Mouse (Mus musculus) kidney, embryonic 14.5 days (tissue): Measurements from ENCODE around the gene Samd4. TPM values are rescaled to one million over a fixed set of nuclear protein-coding genes. Genes with fewer than 3 reads are reported as not detected.

ENCODE experiments used
- ATAC-seq: fragments of 200-750 bp; cut with Nextera tagmentation; 2 replicates; pipeline ENCODE4 v1.8.0; 2017; ENCODE audit warnings: moderate number of reproducible peaks, mild to moderate bottlenecking, moderate TSS enrichment, moderate library complexity; ENCODE audit not compliant: low FRiP score, low TSS enrichment
- H3K27ac ChIP-seq: fragments of 300-500 bp; sonication (generic); 2 replicates; pipeline ENCODE4 v1.5.1; 2014; ENCODE audit warnings: low read depth, mild to moderate bottlenecking, low read length, moderate library complexity, mixed read lengths
- H3K27me3 ChIP-seq: fragments of 300-500 bp; sonication (generic); 2 replicates; pipeline ENCODE4 v1.6.1; 2014; ENCODE audit warnings: mild to moderate bottlenecking, low read length; ENCODE audit not compliant: control insufficient read depth, insufficient read depth
- H3K36me3 ChIP-seq: fragments of 300-500 bp; sonication (generic); 2 replicates; pipeline ENCODE4 v1.6.1; 2014; ENCODE audit warnings: low read length, mixed read lengths; ENCODE audit not compliant: control insufficient read depth, insufficient read depth
- H3K4me1 ChIP-seq: fragments of 300-500 bp; sonication (generic); 2 replicates; pipeline ENCODE4 v1.6.1; 2014; ENCODE audit warnings: low read length, mixed read lengths; ENCODE audit not compliant: control insufficient read depth, insufficient read depth
- H3K4me2 ChIP-seq: fragments of 300-500 bp; sonication (generic); replicated peaks from 2 replicates; pipeline ENCODE4 v1.6.1; 2014; ENCODE audit warnings: low read depth, mild to moderate bottlenecking, low read length
- H3K4me3 ChIP-seq: fragments of 300-500 bp; sonication (generic); 2 replicates; pipeline ENCODE4 v1.5.1; 2014; ENCODE audit warnings: mild to moderate bottlenecking, low read length
- H3K9ac ChIP-seq: fragments of 300-500 bp; sonication (generic); 2 replicates; pipeline ENCODE4 v1.6.1; 2014; ENCODE audit warnings: low read depth, mild to moderate bottlenecking, low read length, moderate library complexity
- H3K9me3 ChIP-seq: fragments of 300-500 bp; sonication (generic); 2 replicates; pipeline ENCODE4 v1.6.1; 2016; ENCODE audit warnings: low read length; ENCODE audit not compliant: control insufficient read depth
- WGBS: fragments of 180-500 bp; shearing (Covaris S2); extraction: QIAGEN DNeasy Blood & Tissue Kit; methylation state at CpG from one replicate; pipeline ENCODE4 v1.1.7; 2014; 5-methylcytosine and 5-hydroxymethylcytosine counted together
- polyA plus RNA-seq: library from polyadenylated mRNA; unstranded; fragments of >200 nt; fragmentation: Nextera tagmentation; extraction: Ambion mirVana; gene quantifications from 2 replicates; pipeline ENCODE4 v1.2.1, GENCODE M21; 2014

The Samd4 gene
- polyA plus RNA-seq, 1 experiment from 2014 or later: 2.6 TPM

- H3K9ac ChIP-seq: no peak overlapping the region
- 64% methylated on average over 6 of the region's 6 CpGs for WGBS
- no peaks in the 10 kb centered on the region for H3K9me3 ChIP-seq
- ATAC-seq: no peak
- no peaks in the 10 kb centered on the region for H3K27me3 ChIP-seq
- H3K4me2 ChIP-seq: no peak overlapping the region
- no peaks in the 10 kb centered on the region for H3K36me3 ChIP-seq
- H3K27ac ChIP-seq: no peak overlapping the region
- H3K4me1 ChIP-seq: 0 out of 2 replicates have a peak, but pooled peaks cover 5% of the 10 kb centered on the region
- no peak overlapping the region for H3K4me3 ChIP-seq
These were observed 166.4 kb downstream of the Samd4 start for GRCm38 (mm10) chr14:47049051-47049450.

GRCm38 (mm10) chr14:47051743-47052610, 169.3 kb downstream of the Samd4 start:
- H3K27me3 ChIP-seq: no peaks in the 10 kb centered on the region
- ATAC-seq: no peak
- H3K9me3 ChIP-seq: no peaks in the 10 kb centered on the region
- H3K9ac ChIP-seq: no peak overlapping the region
- no peak overlapping the region for H3K4me2 ChIP-seq
- no peak overlapping the region for H3K4me3 ChIP-seq
- H3K4me1 ChIP-seq: 0 out of 2 replicates have a peak, but pooled peaks cover 5% of the 10 kb centered on the region
- H3K36me3 ChIP-seq: no peaks in the 10 kb centered on the region
- H3K27ac ChIP-seq: no peak overlapping the region
- WGBS: 92% methylated on average over 5 of the region's 5 CpGs

- 96% methylated on average over 1 of the region's 1 CpGs for WGBS
- Histone ChIP-seq H3K4me2 (no peak overlapping the region), H3K4me3 (no peak overlapping the region), H3K27me3 (no peaks in the 10 kb centered on the region), H3K9ac (no peak overlapping the region), H3K4me1 (0 out of 2 replicates have a peak, but pooled peaks cover 2% of the 10 kb centered on the region), H3K36me3 (no peaks in the 10 kb centered on the region), H3K27ac (no peak overlapping the region), H3K9me3 (no peaks in the 10 kb centered on the region)
- no peak for ATAC-seq
These were observed 170.4 kb downstream of the Samd4 start for GRCm38 (mm10) chr14:47053101-47053500.

GRCm38 (mm10) chr14:47053824-47054223, 171.2 kb downstream of the Samd4 start:
- no peaks in the 10 kb centered on the region for H3K36me3 ChIP-seq
- H3K9ac ChIP-seq: no peak overlapping the region
- 91% methylated on average over 5 of the region's 5 CpGs for WGBS
- no peak overlapping the region for H3K27ac ChIP-seq
- H3K4me2 ChIP-seq: no peak overlapping the region
- no peak overlapping the region for H3K4me3 ChIP-seq
- no peaks in the 10 kb centered on the region for H3K27me3 ChIP-seq
- H3K9me3 ChIP-seq: no peaks in the 10 kb centered on the region
- H3K4me1 ChIP-seq: no peaks in the 10 kb centered on the region
- ATAC-seq: no peak

GRCm38 (mm10) chr14:47058969-47059368, 176.3 kb downstream of the Samd4 start:
- WGBS: 94% methylated on average over 2 of the region's 2 CpGs
- Histone ChIP-seq H3K27ac (no peak overlapping the region), H3K4me3 (no peak overlapping the region), H3K27me3 (no peaks in the 10 kb centered on the region), H3K9me3 (no peaks in the 10 kb centered on the region), H3K4me2 (no peak overlapping the region), H3K4me1 (no peaks in the 10 kb centered on the region), H3K9ac (no peak overlapping the region), H3K36me3 (no peaks in the 10 kb centered on the region)
- ATAC-seq: no peak

GRCm38 (mm10) chr14:47065067-47065466, 182.4 kb downstream of the Samd4 start:
- no peak for ATAC-seq
- Histone ChIP-seq H3K27ac (no peak overlapping the region), H3K4me3 (no peak overlapping the region)

GRCm38 (mm10) chr14:47066901-47067300, 184.2 kb downstream of the Samd4 start:
- H3K4me2 ChIP-seq: no peak overlapping the region
- ATAC-seq: no peak
- H3K36me3 ChIP-seq: no peaks in the 10 kb centered on the region
- H3K27me3 ChIP-seq: no peaks in the 10 kb centered on the region
- H3K27ac ChIP-seq: no peak overlapping the region
- H3K4me3 ChIP-seq: no peak overlapping the region
- no peaks in the 10 kb centered on the region for H3K4me1 ChIP-seq
- H3K9me3 ChIP-seq: no peaks in the 10 kb centered on the region
- 79% methylated on average over 5 of the region's 5 CpGs for WGBS
- H3K9ac ChIP-seq: no peak overlapping the region

More at GRCm38 (mm10) chr14:47065067-47065466, 182.4 kb downstream of the Samd4 start:
- Histone ChIP-seq H3K4me1 (no peaks in the 10 kb centered on the region), H3K4me2 (no peak overlapping the region), H3K36me3 (no peaks in the 10 kb centered on the region), H3K9ac (no peak overlapping the region), H3K27me3 (no peaks in the 10 kb centered on the region), H3K9me3 (no peaks in the 10 kb centered on the region)
- 59% methylated on average over 5 of the region's 5 CpGs for WGBS

GRCm38 (mm10) chr14:47074045-47074666, 191.5 kb downstream of the Samd4 start:
- Histone ChIP-seq H3K4me2 (no peak overlapping the region), H3K36me3 (no peaks in the 10 kb centered on the region; the same call in 1 of the 2 replicates), H3K9ac (no peak overlapping the region), H3K27me3 (no peaks in the 10 kb centered on the region), H3K4me1 (no peaks in the 10 kb centered on the region), H3K27ac (no peak overlapping the region), H3K9me3 (no peaks in the 10 kb centered on the region), H3K4me3 (no peak overlapping the region)
- no peak for ATAC-seq
- 73% methylated on average over 18 of the region's 18 CpGs for WGBS
